Mouse (Mus musculus) neural tube, embryonic 12.5 days (tissue): ENCODE results near the gene Gm28043. TPM values are rescaled to one million over a fixed set of nuclear protein-coding genes. Genes with fewer than 3 reads are reported as not detected.

Experiments
- ATAC-seq: fragments of 200-750 bp; cut with Nextera tagmentation; 2 replicates; pipeline ENCODE4 v1.8.0; 2017; ENCODE audit warnings: low read depth, mild to moderate bottlenecking, moderate TSS enrichment, moderate library complexity; ENCODE audit not compliant: low FRiP score
- H3K27ac ChIP-seq: fragments of 300-500 bp; sonication (generic); 2 replicates; pipeline ENCODE4 v1.5.1; 2016
- H3K27me3 ChIP-seq: fragments of 300-500 bp; sonication (generic); replicated peaks from 2 replicates; pipeline ENCODE4 v1.6.1; 2016; ENCODE audit warnings: mild to moderate bottlenecking
- H3K36me3 ChIP-seq: fragments of 300-500 bp; sonication (generic); 2 replicates; pipeline ENCODE4 v1.6.1; 2016; ENCODE audit warnings: mild to moderate bottlenecking
- H3K4me1 ChIP-seq: fragments of 300-500 bp; sonication (generic); 2 replicates; pipeline ENCODE4 v1.6.1; 2016
- H3K4me2 ChIP-seq: fragments of 300-500 bp; sonication (generic); replicated peaks from 2 replicates; pipeline ENCODE4 v1.6.1; 2016; ENCODE audit warnings: mild to moderate bottlenecking
- H3K4me3 ChIP-seq: fragments of 300-500 bp; sonication (generic); 2 replicates; pipeline ENCODE4 v1.5.1; 2016
- H3K9ac ChIP-seq: fragments of 300-500 bp; sonication (generic); 2 replicates; pipeline ENCODE4 v1.6.1; 2016; ENCODE audit warnings: mild to moderate bottlenecking
- H3K9me3 ChIP-seq: fragments of 300-500 bp; sonication (generic); 2 replicates; pipeline ENCODE4 v1.6.1; 2016; ENCODE audit warnings: mild to moderate bottlenecking
- WGBS: fragments of 180-500 bp; shearing (Covaris S2); methylation state at CpG from one replicate; pipeline ENCODE4 v1.1.7; 2016; 5-methylcytosine and 5-hydroxymethylcytosine counted together
- polyA plus RNA-seq: library from polyadenylated mRNA; unstranded; fragments of >200 nt; fragmentation: Nextera tagmentation; extraction: Ambion mirVana; gene quantifications from 2 replicates; pipeline ENCODE4 v1.2.1, GENCODE M21; 2016

Gene Gm28043
- polyA plus RNA-seq, 1 experiment from 2014 or later, result 3.7 TPM

DNA sequence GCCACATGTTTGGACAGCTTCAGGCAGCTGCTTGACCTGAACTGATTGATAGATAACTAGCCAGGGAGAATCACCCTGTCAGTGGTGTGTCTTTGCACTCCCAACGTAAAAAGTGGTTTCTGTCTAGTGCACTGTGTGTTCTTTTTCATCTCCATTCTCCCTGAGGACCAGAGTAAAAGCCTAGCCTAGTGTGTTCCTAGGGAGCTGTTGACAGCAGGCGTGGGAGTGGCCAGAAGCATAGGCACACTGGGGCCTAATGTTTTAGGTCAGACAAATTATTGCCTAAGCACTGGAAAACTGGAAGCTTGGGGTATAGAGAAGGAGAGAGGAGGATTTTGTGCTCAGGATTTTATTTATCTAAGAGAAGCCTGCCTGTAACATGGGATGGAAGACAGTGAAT is 68.5 kb downstream of the Gm28043 start:
- Histone ChIP-seq H3K4me2 (no peak overlapping the region), H3K4me3 (no peak overlapping the region), H3K4me1 (peaks cover 5% of the 10 kb centered on the region), H3K9ac (no peak overlapping the region), H3K9me3 (no peaks in the 10 kb centered on the region), H3K36me3 (peaks cover 93% of the 10 kb centered on the region), H3K27me3 (no peaks in the 10 kb centered on the region), H3K27ac (no peak overlapping the region; the same call in 1 of the 2 replicates)
- WGBS, result 83% methylated on average over 2 of the region's 2 CpGs
- no peak for ATAC-seq

DNA sequence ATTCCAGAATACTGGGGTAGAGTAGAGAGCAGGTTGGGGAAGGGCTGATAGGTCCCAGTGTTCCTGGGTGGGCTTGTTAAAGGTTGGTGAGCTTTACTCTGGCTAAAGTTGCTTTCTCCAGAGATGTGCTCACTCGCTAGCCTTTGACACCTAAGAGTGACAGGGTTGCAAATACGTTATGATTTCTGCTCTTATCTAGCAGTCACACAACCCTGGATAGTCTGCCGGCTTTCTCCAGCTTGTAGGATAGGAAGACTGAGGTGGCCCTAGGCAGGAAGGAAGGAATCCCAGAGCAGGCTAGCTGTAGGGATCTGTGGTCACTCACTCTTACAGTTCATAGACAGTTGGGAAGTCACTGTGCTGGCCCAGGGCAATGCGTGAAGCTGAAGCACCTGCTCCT is 69.6 kb downstream of the Gm28043 start:
- Histone ChIP-seq H3K36me3 (peaks cover 88% of the 10 kb centered on the region), H3K4me1 (peaks cover 5% of the 10 kb centered on the region), H3K4me2 (no peak overlapping the region), H3K9ac (no peak overlapping the region), H3K9me3 (no peaks in the 10 kb centered on the region), H3K4me3 (no peak overlapping the region), H3K27ac (no peak overlapping the region), H3K27me3 (no peaks in the 10 kb centered on the region)
- ATAC-seq, result no peak
- 95% methylated on average over 4 of the region's 4 CpGs for WGBS

DNA sequence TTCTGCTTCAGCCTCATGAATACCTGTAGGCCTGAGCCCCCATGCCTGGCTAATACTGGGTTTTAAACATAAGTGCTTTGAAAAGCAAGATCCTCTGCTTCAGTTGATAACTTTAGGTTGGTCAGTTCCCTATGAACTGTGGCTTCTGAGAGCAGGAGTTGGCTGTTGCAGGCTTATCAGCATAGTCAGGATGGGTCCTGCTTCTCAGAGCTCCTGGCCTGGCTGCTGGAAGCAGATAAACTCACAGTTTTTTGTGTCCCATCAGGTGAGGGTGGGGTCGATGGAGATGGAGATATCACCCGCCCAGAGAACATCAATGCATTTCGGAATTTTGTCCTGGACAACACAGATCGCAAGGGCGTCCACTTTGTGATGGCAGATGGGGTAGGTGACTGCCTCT is 72.1 kb downstream of the Gm28043 start:
- H3K9ac ChIP-seq, result no peak overlapping the region
- H3K27ac ChIP-seq, result no peak overlapping the region
- WGBS, result 95% methylated on average over 5 of the region's 5 CpGs
- no peaks in the 10 kb centered on the region for H3K9me3 ChIP-seq
- H3K27me3 ChIP-seq, result no peaks in the 10 kb centered on the region
- no peak overlapping the region for H3K4me2 ChIP-seq
- no peak for ATAC-seq
- no peak overlapping the region for H3K4me3 ChIP-seq
- no peaks in the 10 kb centered on the region; the same call in 1 of the 2 replicates for H3K4me1 ChIP-seq
- H3K36me3 ChIP-seq, result peaks cover 92% of the 10 kb centered on the region

DNA sequence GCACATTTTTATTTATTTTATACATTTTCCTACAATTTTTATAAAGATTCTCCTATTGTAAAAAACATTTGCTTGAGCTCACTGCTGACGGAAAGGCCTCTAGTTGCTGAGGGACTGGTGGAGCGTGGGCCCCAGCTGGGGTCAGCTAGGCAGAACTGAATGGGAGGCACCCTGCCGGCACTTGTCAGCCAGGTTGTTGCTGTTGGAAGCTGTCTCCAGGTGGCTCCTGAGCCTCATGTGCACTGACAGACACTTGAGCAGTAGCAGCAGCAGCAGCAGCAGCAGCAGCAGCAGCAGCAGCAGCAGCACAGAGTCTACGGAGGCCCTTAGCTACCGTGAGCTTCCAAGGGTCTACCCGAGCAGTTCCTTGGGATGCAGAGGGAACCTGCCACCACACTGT is 72.7 kb downstream of the Gm28043 start:
- WGBS, result 84% methylated on average over 6 of the region's 6 CpGs
- Histone ChIP-seq H3K36me3 (peaks cover 86% of the 10 kb centered on the region), H3K27ac (no peak overlapping the region)

DNA sequence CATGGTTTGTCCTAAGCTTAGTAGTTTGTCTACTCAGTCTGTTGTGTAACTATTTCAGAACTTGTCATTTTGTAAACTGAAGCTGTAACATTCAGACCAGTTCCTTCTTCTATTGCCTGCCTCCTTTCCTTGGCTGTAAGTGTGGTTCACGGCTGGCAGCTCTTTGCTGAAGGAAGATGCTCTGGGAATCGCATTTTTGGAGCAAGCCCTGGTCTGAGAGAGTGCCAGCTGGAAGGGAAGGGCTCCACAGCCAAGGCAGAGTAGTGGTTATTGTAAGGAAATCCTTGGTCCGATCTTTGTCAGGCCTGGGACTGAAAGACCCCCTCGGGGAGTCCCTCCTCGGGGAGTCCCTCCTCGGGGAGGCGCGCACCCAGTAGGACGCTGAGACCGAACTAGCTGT is 73.9 kb downstream of the Gm28043 start:
- H3K9ac ChIP-seq, result no peak overlapping the region
- no peak for ATAC-seq
- peaks cover 76% of the 10 kb centered on the region for H3K36me3 ChIP-seq
- no peaks in the 10 kb centered on the region for H3K27me3 ChIP-seq
- H3K4me3 ChIP-seq, result no peak overlapping the region
- H3K9me3 ChIP-seq, result no peaks in the 10 kb centered on the region
- no peak overlapping the region for H3K4me2 ChIP-seq
- 92% methylated on average over 10 of the region's 10 CpGs for whole genome bisulfite sequencing
- H3K4me1 ChIP-seq, result no peaks in the 10 kb centered on the region; the same call in 1 of the 2 replicates
- H3K27ac ChIP-seq, result no peak overlapping the region

More for the DNA sequence above, 72.7 kb downstream of the Gm28043 start:
- Histone ChIP-seq H3K4me2 (no peak overlapping the region), H3K9me3 (no peaks in the 10 kb centered on the region), H3K9ac (no peak overlapping the region), H3K27me3 (no peaks in the 10 kb centered on the region), H3K4me1 (no peaks in the 10 kb centered on the region; the same call in 1 of the 2 replicates), H3K4me3 (no peak overlapping the region)
- ATAC-seq, result no peak

DNA sequence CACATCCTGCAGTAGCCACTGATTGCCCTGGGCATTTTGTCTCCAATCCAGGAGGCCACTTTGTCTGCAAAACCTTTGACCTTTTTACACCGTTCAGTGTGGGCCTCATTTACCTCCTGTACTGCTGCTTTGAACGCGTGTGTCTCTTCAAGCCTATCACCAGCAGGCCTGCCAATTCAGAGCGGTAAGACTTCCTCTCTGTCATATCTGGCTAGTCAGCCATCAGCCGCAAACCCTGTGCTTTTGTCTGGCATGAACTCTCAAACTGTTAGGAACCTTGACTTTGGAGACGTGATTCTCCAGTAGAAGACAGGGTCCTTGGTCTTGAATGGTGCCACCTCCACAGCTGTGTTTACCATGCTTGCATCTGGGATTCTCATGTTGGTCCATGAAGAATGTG is 75.6 kb downstream of the Gm28043 start:
- H3K9me3 ChIP-seq, result no peaks in the 10 kb centered on the region
- ATAC-seq, result no peak
- peaks cover 77% of the 10 kb centered on the region for H3K36me3 ChIP-seq
- no peak overlapping the region for H3K4me2 ChIP-seq
- H3K4me3 ChIP-seq, result no peak overlapping the region
- no peak overlapping the region for H3K9ac ChIP-seq
- H3K27me3 ChIP-seq, result no peaks in the 10 kb centered on the region
- H3K27ac ChIP-seq, result no peak overlapping the region
- H3K4me1 ChIP-seq, result no peaks in the 10 kb centered on the region; the same call in 1 of the 2 replicates
- WGBS, result 68% methylated on average over 6 of the region's 6 CpGs

DNA sequence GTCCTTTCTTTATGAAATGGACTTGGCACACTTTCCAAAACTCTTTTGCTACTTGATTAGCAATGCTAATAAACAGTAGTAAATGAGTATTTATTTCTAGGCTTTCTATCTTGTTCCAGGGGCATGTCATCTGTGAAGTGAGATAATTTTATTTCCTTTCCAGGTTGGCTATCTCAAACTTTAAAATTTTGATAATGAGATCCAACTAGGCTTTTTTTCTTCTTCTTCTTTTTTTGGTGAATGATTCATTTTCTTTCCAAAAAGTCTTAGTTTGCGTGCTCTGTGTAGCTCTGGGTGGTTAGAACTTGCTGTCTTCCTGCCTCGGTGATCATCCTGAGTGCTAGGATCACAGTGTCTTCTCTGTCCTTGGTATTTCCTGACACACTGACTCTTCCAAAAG is 78.2 kb downstream of the Gm28043 start:
- Histone ChIP-seq H3K27me3 (no peaks in the 10 kb centered on the region), H3K27ac (no peak overlapping the region), H3K4me3 (no peak overlapping the region), H3K9ac (no peak overlapping the region), H3K4me2 (no peak overlapping the region), H3K36me3 (peaks cover 71% of the 10 kb centered on the region), H3K9me3 (no peaks in the 10 kb centered on the region), H3K4me1 (no peaks in the 10 kb centered on the region)
- WGBS, result 95% methylated on average over 2 of the region's 2 CpGs
- no peak for ATAC-seq

DNA sequence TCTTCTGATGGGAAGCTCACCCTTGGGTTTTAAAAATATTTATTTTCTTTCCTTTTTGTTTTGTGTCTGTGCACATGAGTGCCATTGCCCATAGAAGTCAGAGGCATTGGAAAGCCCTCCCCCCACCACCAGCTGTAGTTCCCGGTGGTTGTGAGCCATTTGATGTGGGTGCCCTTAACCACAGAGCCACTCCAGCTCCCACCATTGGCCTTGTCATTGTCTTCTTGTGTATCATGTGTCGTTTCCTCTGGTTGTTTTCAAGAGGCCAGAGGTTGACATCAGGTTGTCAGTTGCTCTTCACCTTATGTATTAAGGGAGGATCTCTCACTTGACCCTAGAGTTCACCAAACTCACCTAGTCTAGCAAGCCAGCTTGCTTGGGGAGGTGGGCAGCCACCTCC is 78.9 kb downstream of the Gm28043 start:
- H3K27me3 ChIP-seq, result no peaks in the 10 kb centered on the region
- H3K4me2 ChIP-seq, result no peak overlapping the region
- 73% methylated on average over 2 of the region's 2 CpGs for WGBS
- H3K4me3 ChIP-seq, result no peak overlapping the region
- no peak for ATAC-seq
- no peaks in the 10 kb centered on the region for H3K4me1 ChIP-seq
- H3K36me3 ChIP-seq, result peaks cover 71% of the 10 kb centered on the region
- H3K9ac ChIP-seq, result no peak overlapping the region
- no peak overlapping the region for H3K27ac ChIP-seq
- H3K9me3 ChIP-seq, result no peaks in the 10 kb centered on the region

DNA sequence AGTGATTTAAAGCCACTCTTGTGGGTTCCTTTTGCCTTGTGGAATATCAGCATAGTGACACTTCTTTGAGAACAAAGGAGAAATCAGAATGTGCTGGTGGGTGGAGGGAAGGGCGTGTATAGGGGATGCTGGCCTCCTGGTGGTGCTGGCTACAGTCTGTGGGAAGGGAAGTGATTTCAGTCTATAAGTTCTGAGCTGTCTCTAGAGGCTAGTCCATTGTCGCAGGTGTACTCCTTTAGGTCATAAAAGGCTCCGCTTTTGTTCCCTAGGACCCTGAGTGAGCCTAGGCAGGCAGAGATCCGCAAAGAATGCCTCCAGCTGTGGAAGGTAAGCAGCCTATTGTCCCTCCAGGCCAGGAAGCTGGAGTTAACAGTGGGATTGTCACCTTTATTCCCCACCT is 79.8 kb downstream of the Gm28043 start:
- Histone ChIP-seq H3K4me3 (no peak overlapping the region), H3K4me2 (no peak overlapping the region), H3K27me3 (no peaks in the 10 kb centered on the region), H3K9ac (no peak overlapping the region), H3K36me3 (peaks cover 77% of the 10 kb centered on the region), H3K27ac (no peak overlapping the region), H3K9me3 (no peaks in the 10 kb centered on the region), H3K4me1 (no peaks in the 10 kb centered on the region)
- ATAC-seq, result no peak
- 80% methylated on average over 4 of the region's 4 CpGs for WGBS

DNA sequence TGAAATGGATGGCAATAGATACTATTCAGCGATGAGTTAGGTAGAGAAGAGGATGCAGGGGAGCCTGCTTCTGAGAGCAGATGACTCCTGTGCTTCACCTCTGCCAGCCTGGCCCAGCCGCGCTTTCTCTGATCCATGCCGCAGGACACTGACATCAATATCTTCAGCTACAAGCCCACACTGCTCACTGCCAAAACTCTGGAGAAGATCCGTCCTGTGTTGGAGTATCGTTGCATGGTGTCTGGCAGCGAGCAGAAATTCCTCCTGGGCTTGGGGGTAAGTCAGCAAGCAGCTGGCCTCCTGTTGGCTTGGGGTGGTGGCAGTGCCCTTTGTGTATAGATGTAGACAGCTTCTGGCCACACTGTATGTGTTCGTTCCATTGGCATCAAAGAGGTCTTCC is 82.3 kb downstream of the Gm28043 start:
- Histone ChIP-seq H3K9me3 (no peaks in the 10 kb centered on the region), H3K4me3 (no peak overlapping the region), H3K4me2 (no peak overlapping the region), H3K27me3 (no peaks in the 10 kb centered on the region), H3K36me3 (peaks cover 76% of the 10 kb centered on the region), H3K27ac (no peak overlapping the region), H3K4me1 (no peaks in the 10 kb centered on the region), H3K9ac (no peak overlapping the region)
- WGBS, result 97% methylated on average over 8 of the region's 8 CpGs
- ATAC-seq, result no peak

DNA sequence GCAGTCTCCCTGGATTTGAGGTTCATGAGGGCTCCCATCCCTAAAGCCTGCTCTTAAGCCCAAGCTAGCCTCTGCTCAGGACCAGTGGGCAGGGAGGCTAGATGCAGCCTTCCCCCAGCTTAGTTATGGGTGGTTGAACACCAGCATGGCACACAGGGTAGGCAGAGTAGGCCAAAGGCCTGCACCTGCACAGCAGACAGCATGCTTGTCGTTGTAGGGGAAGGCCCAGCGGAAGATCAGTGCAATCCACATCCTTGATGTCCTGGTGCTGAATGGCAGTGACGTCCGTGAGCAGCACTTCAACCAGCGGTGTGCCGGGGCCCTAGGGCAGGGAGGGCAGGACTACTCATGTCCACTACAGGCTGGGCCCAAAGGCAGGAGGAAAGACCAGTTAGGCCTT is 83.7 kb downstream of the Gm28043 start:
- WGBS, result 88% methylated on average over 6 of the region's 6 CpGs
- H3K9me3 ChIP-seq, result no peaks in the 10 kb centered on the region
- H3K9ac ChIP-seq, result no peak overlapping the region
- no peaks in the 10 kb centered on the region for H3K27me3 ChIP-seq
- H3K27ac ChIP-seq, result no peak overlapping the region
- peaks cover 91% of the 10 kb centered on the region for H3K36me3 ChIP-seq
- ATAC-seq, result no peak
- H3K4me3 ChIP-seq, result no peak overlapping the region
- peaks cover 6% of the 10 kb centered on the region; the same call in 1 of the 2 replicates for H3K4me1 ChIP-seq
- no peak overlapping the region for H3K4me2 ChIP-seq

DNA sequence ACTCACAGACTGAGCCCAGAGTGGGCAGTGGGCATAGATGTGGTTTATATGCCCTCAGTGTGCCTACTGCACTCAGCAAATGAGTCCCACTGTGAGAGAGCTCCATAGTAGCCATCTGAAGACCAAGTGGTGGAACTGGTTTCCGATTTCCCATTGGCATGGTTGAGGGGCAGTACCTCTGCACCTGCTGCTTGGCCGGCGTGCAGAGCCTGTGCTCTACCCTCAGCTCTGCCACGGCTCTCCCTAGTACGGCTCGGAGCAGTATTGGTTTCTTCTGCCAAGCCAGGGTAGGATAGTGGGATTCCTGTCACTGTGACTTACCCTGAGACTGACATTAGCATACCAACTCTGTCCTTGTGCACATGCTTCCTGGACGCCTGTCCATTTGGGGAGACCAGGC is 85.9 kb downstream of the Gm28043 start:
- 96% methylated on average over 7 of the region's 7 CpGs for WGBS
- H3K4me3 ChIP-seq, result no peak overlapping the region
- H3K4me2 ChIP-seq, result no peak overlapping the region
- no peak for ATAC-seq
- H3K27ac ChIP-seq, result no peak overlapping the region
- no peaks in the 10 kb centered on the region for H3K9me3 ChIP-seq
- peaks cover 78% of the 10 kb centered on the region for H3K36me3 ChIP-seq
- no peak overlapping the region for H3K9ac ChIP-seq
- no peaks in the 10 kb centered on the region for H3K27me3 ChIP-seq
- peaks cover 6% of the 10 kb centered on the region; the same call in 1 of the 2 replicates for H3K4me1 ChIP-seq

DNA sequence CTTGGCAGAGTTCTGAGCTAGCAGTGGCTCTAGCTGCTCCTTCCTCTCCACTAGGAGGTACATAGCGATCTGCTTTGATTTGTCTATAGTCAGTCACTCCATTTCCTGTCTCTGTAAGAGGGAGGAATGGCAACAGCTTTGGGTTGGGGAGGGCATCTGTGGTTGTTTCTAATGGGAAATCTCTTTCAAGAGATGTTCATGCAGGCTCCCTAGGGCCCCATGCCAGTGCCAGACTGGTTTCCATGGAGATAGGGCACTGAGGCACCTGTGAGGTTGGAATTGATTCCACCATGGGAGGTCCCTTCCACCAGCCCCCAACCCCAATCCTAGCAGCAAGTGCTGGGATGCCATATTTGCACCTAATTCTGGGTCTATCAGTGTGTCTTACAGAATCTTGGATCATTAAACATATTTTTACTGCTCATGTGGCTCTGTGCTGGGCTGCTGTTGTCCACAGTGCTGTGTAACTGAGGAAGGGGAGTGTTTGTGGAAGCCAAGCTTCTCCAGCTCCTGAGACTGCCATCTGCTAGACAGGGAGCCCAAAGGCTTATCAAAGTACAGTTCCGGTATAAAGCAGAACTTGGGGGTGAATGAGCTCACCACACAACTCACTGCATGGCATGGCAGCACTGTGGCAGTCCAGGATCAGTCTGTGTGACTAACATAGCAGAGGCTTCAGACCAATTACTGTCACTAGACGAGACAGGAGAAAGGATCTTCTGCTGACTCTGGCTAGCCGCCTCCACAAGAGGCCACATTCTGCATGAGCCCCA is 88.4 kb downstream of the Gm28043 start:
- no peak overlapping the region for H3K9ac ChIP-seq
- peaks cover 26% of the 10 kb centered on the region for H3K4me1 ChIP-seq
- WGBS, result 81% methylated on average over 4 of the region's 4 CpGs
- no peaks in the 10 kb centered on the region for H3K27me3 ChIP-seq
- H3K27ac ChIP-seq, result no peak overlapping the region
- H3K4me3 ChIP-seq, result no peak overlapping the region
- ATAC-seq, result no peak
- no peak overlapping the region for H3K4me2 ChIP-seq
- H3K9me3 ChIP-seq, result no peaks in the 10 kb centered on the region
- H3K36me3 ChIP-seq, result peaks cover 60% of the 10 kb centered on the region
